ENCODE assay signal across 8 mouse cellular contexts in the genomic region with DNA sequence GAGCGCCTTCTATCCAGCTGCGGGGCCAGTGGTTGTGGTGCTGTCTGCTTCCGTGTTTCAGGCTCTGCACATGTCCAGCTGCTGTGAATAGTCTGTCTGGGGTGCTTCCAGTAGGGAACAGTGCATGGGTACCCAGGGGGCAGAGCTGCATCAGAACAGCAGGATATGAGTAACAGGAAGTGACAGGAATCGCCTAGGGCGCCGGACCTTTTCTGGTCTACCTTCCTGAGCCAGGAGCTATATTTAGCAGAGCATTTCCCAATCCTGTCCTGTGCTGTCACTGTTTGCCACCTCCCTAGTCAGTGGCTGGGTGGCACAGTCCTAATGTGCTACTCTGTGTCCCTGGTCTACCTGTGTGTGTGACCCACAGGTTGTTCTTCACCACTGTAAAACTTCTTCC. TPM values are rescaled to one million over a fixed set of nuclear protein-coding genes. Genes with fewer than 3 reads are reported as not detected.
DNase-seq lines count a peak whose midpoint lies in the region; ATAC-seq lines count a peak whose summit lies in the region.

No protein-coding gene starts in this region.

- no peak overlapping the region for H3K4me3 ChIP-seq in heart, embryonic 10.5 days

- peaks cover 17% of the 10 kb centered on the region for H3K4me1 ChIP-seq in heart, embryonic 10.5 days

- 60% methylated on average over 6 of the region's 6 CpGs for WGBS in heart, embryonic 10.5 days

- DNase-seq in retina, postnatal 1 day: peak; percentile 30
- no peak for DNase-seq in retina, embryonic 14.5 days (ENCODE audit: low spot score)
- DNase-seq in heart, embryonic 10.5 days (ENCODE audit: low spot score): no peak
- peak; percentile 58 for DNase-seq in kidney, postnatal 10 days
- DNase-seq in spleen, postnatal 14 days (ENCODE audit: low spot score in 2 of 2): no peak
- DNase-seq in right cerebral cortex, adult 18-20 months: no peak

- ATAC-seq in neutrophil, adult 5-6 weeks (ENCODE audit: extremely low read depth, insufficient number of reproducible peaks, low FRiP score, poor library complexity, severe bottlenecking): peak; percentile 36; the same call in 1 of the 2 replicates
- ATAC-seq in megakaryocyte-erythroid progenitor cell, adult 5-6 weeks (replicated peaks; ENCODE audit: low FRiP score, low TSS enrichment, poor library complexity, severe bottlenecking): no peak

- no peaks in the 10 kb centered on the region for H3K9me3 ChIP-seq in heart, embryonic 10.5 days

- peak overlapping the region; percentile 57 for H3K27ac ChIP-seq in heart, embryonic 10.5 days

- H3K36me3 ChIP-seq in heart, embryonic 10.5 days: no peaks in the 10 kb centered on the region

- no peaks in the 10 kb centered on the region for H3K27me3 ChIP-seq in heart, embryonic 10.5 days (ENCODE audit: insufficient read depth, poor library complexity, severe bottlenecking)

RNA-seq across cellular contexts. Expression of gene Dgkd, which starts 47.9 kb away (rescaled TPM):
- polyA plus RNA-seq in heart, embryonic 10.5 days (2016; fragmentation: Nextera tagmentation; extraction: Ambion mirVana): 26.6 and 31.6 TPM in 2 replicates
- 254 and 301 TPM in 2 replicates for total RNA-seq in neutrophil, adult 5-6 weeks (2017)
- 35.7 and 42.1 TPM in 2 replicates for total RNA-seq in megakaryocyte-erythroid progenitor cell, adult 5-6 weeks (2014; fragmentation: Nextera tagmentation)
- total RNA-seq in megakaryocyte-erythroid progenitor cell, adult 5-6 weeks (2017): 17.5 and 26.8 TPM in 2 replicates

Comparison
In these comparisons a context has a peak if more than half of its experiments do, and no peak if none do; other contexts are left out.
1. DNase-seq: peak in retina, postnatal 1 day (single experiment) and kidney, postnatal 10 days (single experiment); none in retina, embryonic 14.5 days (single experiment), heart, embryonic 10.5 days (single experiment), spleen, postnatal 14 days (0 of 2) and right cerebral cortex, adult 18-20 months (single experiment).